Mouse (Mus musculus): ENCODE results near the gene Smyd4.

DNA sequence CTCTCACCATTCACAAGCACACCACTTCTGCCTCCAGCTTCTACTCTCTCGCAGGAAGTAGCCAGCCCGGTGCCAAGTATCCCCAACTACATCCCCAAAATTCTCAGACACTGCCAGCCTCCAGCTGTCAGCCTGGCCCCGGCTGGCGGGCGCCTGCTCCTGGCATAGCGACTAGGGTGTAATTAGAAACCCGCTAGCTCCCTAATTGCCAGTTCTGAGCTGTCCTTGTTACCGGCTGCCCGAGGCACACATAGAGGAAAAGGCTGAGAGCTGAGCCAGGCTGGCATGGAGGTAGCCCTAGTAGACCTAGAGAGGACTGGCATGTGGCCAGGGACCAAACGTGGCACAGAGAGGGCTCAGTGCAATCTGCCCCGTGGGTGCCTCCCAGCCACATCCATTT, 83.1 kb downstream of the Smyd4 start:
- TF ChIP-seq CTCF (IDR thresholded peaks at IDR 0.05; ENCODE audit: control insufficient read depth, insufficient read depth, insufficient read length) (no peak), MYOG (IDR thresholded peaks at IDR 0.05; ENCODE audit: control insufficient read depth, extremely low read depth, insufficient read length) (no peak), MYOD1 (IDR thresholded peaks at IDR 0.05; ENCODE audit: control insufficient read depth, insufficient read length, low read depth) (no peak), MAX (IDR thresholded peaks at IDR 0.05) (no peak)
